Mouse (Mus musculus) embryonic fibroblast, embryonic 13.5 days (primary cell): Measurements from ENCODE around the gene Rnf212. TPM values are rescaled to one million over a fixed set of nuclear protein-coding genes. Genes with fewer than 3 reads are reported as not detected.

Source experiments
- H3K27ac ChIP-seq: 2 replicates; pipeline ENCODE4 v1.5.1; 2012; ENCODE audit warnings: low read length, control low read depth, inconsistent platforms; ENCODE audit not compliant: insufficient read depth
- H3K4me1 ChIP-seq: 2 replicates; pipeline ENCODE4 v1.6.1; 2011; ENCODE audit warnings: low read length; ENCODE audit not compliant: control insufficient read depth, insufficient read depth
- H3K4me3 ChIP-seq: 2 replicates; pipeline ENCODE4 v1.5.1; 2011; ENCODE audit warnings: mild to moderate bottlenecking, control low read depth, low read length; ENCODE audit not compliant: insufficient read depth
- CTCF ChIP-seq: IDR thresholded peaks from 2 replicates; pipeline ENCODE4 v1.5.1; 2011; ENCODE audit warnings: mild to moderate bottlenecking, control low read depth, low read length, moderate library complexity, borderline replicate concordance; ENCODE audit not compliant: insufficient read depth
- POLR2A ChIP-seq: IDR thresholded peaks from 2 replicates; pipeline ENCODE4 v1.6.1; 2011; ENCODE audit warnings: low read depth, mild to moderate bottlenecking, control low read depth, low read length, moderate library complexity
- polyA plus RNA-seq: library from polyadenylated mRNA; stranded (reverse); fragments of >200 nt; gene quantifications from 2 replicates; pipeline ENCODE4 v1.2.4, GENCODE M21; 2011; ENCODE audit warnings: low read depth; ENCODE audit not compliant: missing spikeins, insufficient read length

Rnf212 gene
- polyA plus RNA-seq, 1 experiment: not detected

- Histone ChIP-seq H3K4me1 (no peaks in the 10 kb centered on the region), H3K4me3 (no peak overlapping the region), H3K27ac (0 out of 2 replicates have a peak overlapping the region, but pooled peaks have one; percentile 20)
- TF ChIP-seq POLR2A (no peak), CTCF (no peak)
These were observed 77.4 kb downstream of the Rnf212 start for GRCm38 (mm10) chr5:108697341-108697753.

GRCm38 (mm10) chr5:108696542-108696941, 78.2 kb downstream of the Rnf212 start:
- TF ChIP-seq CTCF (no peak), POLR2A (no peak)
- H3K4me1 ChIP-seq: no peaks in the 10 kb centered on the region
- H3K4me3 ChIP-seq: no peak overlapping the region
- H3K27ac ChIP-seq: 0 out of 2 replicates have a peak overlapping the region, but pooled peaks have one; percentile 20

- Histone ChIP-seq H3K27ac (no peak overlapping the region), H3K4me1 (no peaks in the 10 kb centered on the region), H3K4me3 (no peak overlapping the region)
- TF ChIP-seq POLR2A (no peak), CTCF (no peak)
These were observed 78.9 kb downstream of the Rnf212 start for GRCm38 (mm10) chr5:108695861-108696260.

- H3K4me3 ChIP-seq: peak overlapping the region; percentile 72
- H3K4me1 ChIP-seq: no peaks in the 10 kb centered on the region
- no peak for TF ChIP-seq POLR2A
- no peak for TF ChIP-seq CTCF
- H3K27ac ChIP-seq: no peak overlapping the region
These were observed 80.2 kb downstream of the Rnf212 start for GRCm38 (mm10) chr5:108694352-108695261.

- Histone ChIP-seq H3K27ac (no peak overlapping the region), H3K4me1 (no peaks in the 10 kb centered on the region), H3K4me3 (peak overlapping the region; percentile 72)
- TF ChIP-seq POLR2A: peak; percentile 60
- no peak for TF ChIP-seq CTCF
These were observed 80.9 kb downstream of the Rnf212 start for GRCm38 (mm10) chr5:108693872-108694288.

GRCm38 (mm10) chr5:108692271-108692670, 82.5 kb downstream of the Rnf212 start, which contains the start of gene Fgfrl1:
Gene Fgfrl1, plus strand, starts transcription at chr5:108692382.
- no peak for TF ChIP-seq POLR2A
- TF ChIP-seq CTCF: peak; percentile 32; the same call in 1 of the 2 replicates
- peak within 1 kb of the TSS; percentile 20 for H3K4me3 ChIP-seq
- no peak within 1 kb of the TSS for H3K27ac ChIP-seq
- H3K4me1 ChIP-seq: no peaks in the 10 kb centered on the region

- Histone ChIP-seq H3K4me1 (no peaks in the 10 kb centered on the region), H3K27ac (no peak overlapping the region), H3K4me3 (no peak overlapping the region)
- no peak for TF ChIP-seq POLR2A
- TF ChIP-seq CTCF: no peak
These were observed 83.6 kb downstream of the Rnf212 start for GRCm38 (mm10) chr5:108691152-108691551.

GRCm38 (mm10) chr5:108689091-108689490, 85.7 kb downstream of the Rnf212 start:
- Histone ChIP-seq H3K27ac (no peak overlapping the region), H3K4me3 (no peak overlapping the region), H3K4me1 (no peaks in the 10 kb centered on the region)
- TF ChIP-seq POLR2A (no peak), CTCF (no peak)

- 0 out of 2 replicates have a peak overlapping the region, but pooled peaks have one; percentile 6 for H3K27ac ChIP-seq
- TF ChIP-seq CTCF (no peak), POLR2A (no peak)
- peaks cover 8% of the 10 kb centered on the region for H3K4me1 ChIP-seq
- H3K4me3 ChIP-seq: no peak overlapping the region
These were observed 93.9 kb downstream of the Rnf212 start for GRCm38 (mm10) chr5:108680871-108681270.

GRCm38 (mm10) chr5:108679909-108680308, 94.9 kb downstream of the Rnf212 start:
- TF ChIP-seq POLR2A (no peak), CTCF (no peak)
- Histone ChIP-seq H3K4me3 (no peak overlapping the region), H3K4me1 (peaks cover 8% of the 10 kb centered on the region), H3K27ac (no peak overlapping the region)

Other genes with a start within 250 kb of the Rnf212 start
- not detected in 2 replicates for gene Cplx1, start 225.0 kb downstream of the Rnf212 start, polyA plus RNA-seq
- 74.7 and 92.7 TPM in 2 replicates for gene Gak, start 145.2 kb downstream of the Rnf212 start, polyA plus RNA-seq
- 29.0 and 36.3 TPM in 2 replicates for gene Tmem175, start 145.2 kb downstream of the Rnf212 start, polyA plus RNA-seq
- gene Idua, start 114.7 kb downstream of the Rnf212 start, polyA plus RNA-seq: 17.9 and 18.6 TPM in 2 replicates
- gene Dgkq, start 105.3 kb downstream of the Rnf212 start, polyA plus RNA-seq: 11.7 and 11.8 TPM in 2 replicates
- gene Slc26a1, start 99.4 kb downstream of the Rnf212 start, polyA plus RNA-seq: 0.23 TPM in 1 of 2 replicates, not detected in the other
- gene Fgfrl1, start 82.6 kb downstream of the Rnf212 start, polyA plus RNA-seq: 22.5 and 30.6 TPM in 2 replicates
- not detected in 2 replicates for gene Tmed11, start 20.4 kb upstream of the Rnf212 start, polyA plus RNA-seq
- gene Vmn2r8, start 33.9 kb upstream of the Rnf212 start, polyA plus RNA-seq: not detected in 2 replicates
- gene Vmn2r9, start 77.6 kb upstream of the Rnf212 start, polyA plus RNA-seq: not detected in 2 replicates
- gene Vmn2r10, start 231.5 kb upstream of the Rnf212 start, polyA plus RNA-seq: not detected in 2 replicates